Mouse (Mus musculus) lung, postnatal 4 days (tissue): Measurements from ENCODE around the gene Sall4.

Source experiments
- DNase-seq, 2 experiments: peaks; one replicate each; pipeline ENCODE4 v3.0.0; 2021

Gene Sall4

DNA sequence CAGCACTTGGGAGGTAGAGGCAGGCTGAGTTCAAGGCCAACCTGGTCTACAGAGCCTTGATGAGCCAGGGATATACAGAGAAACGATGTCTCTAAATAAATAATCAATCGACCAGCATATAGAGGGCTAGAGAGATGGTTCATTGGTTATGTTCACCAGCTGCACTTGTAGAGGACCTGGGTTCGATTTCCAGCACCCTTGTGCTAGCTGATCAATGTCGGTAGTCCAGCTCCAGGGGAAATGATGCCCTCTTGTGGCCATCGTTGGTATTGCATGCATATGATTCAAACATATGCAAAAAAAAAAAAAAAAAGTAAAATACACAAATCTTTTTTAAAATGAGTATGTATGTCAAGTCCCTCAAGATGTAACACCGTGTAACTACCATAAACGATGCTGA, 25.1 kb downstream of the Sall4 start:
- peak in 1 of 2 experiments; percentile 64 for DNase-seq

GRCm38 (mm10) chr2:168742059-168742627, 25.6 kb downstream of the Sall4 start, which contains the start of gene Atp9a:
Gene Atp9a (minus strand): TSS chr2:168742409.
- DNase-seq, result peak; percentile 70 to 81

DNA sequence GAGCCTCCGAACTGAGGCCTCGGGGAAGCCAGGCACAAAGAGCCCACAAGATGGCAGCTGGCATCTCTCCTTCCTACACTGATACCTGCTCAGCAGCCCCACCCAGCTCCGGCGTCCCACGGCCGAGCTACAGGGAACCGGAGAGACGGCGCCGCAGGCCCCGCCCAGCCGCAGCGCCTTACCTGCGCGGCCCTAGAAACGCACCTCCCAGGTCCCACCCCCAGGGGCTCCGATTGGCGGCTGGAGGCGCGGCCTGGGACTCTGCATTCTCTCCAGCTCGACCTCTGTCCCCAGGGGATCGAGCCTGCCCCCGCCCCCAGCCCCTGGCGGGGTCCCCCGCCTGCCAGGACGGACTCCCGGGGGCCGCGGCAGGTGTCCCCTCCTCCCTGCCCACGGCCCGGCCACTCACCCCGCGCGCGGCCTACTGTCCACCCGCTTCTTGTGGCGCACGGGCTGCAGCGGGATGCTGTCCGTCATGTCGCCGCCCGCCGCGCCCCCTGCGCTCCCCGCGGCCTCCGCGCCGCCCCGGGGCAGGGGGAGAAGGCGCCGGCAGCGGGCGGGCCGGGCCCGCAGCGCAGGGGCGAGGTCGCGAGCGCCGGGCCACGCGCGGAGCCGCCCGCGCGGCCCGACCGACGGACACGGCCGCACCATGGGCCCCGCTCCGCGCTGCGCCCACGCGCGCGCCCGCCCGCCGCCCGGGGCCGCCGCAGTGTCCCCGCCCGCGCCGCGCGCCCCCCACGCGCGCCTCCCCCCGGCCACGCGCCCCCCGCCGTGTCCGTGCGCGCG, 26.3 kb downstream of the Sall4 start:
- DNase-seq, result peak; percentile 82 to 92

DNA sequence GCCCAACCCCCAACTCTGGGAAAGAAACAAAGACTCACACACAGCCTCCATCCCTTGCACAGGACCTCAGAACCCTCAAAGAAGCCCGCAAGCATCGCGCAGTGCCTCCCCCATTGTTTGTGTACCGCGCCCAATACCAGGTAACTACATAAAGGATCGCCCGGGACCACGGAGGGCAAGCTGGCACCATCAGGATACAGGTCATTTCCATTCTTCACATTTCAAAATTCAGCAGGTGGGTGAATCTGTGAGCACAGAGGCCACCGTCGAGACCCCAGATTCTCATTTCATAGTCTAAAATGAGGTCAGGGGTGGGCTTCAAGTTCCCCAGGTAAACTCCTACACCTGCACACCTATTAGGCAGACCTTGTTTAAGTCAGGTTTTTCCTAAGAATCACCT, 27.2 kb downstream of the Sall4 start:
- no peak for DNase-seq

GRCm38 (mm10) chr2:168738854-168739253, 28.9 kb downstream of the Sall4 start:
- DNase-seq, result no peak

DNA sequence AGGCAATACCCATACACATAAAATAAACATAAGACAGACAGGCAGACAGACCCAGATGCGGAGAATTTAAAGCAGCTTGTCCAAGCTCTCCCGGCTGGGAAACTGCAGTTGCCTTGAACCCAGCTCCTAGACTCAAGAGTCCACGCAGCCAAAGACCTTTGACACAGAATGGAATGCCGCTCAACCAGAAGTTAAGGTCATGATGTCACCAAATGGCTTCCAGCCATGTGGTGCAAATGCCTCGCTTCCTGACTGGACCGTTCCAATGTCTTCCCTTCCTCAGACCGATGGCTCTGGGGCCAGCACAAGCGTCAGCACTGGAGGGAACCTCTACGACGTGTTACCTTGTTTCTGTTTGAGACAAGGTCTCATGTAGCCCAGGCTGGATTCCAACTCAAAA, 29.9 kb downstream of the Sall4 start:
- DNase-seq, result peak in 1 of 2 experiments; percentile 23

- peak; percentile 77 to 87 for DNase-seq
These were observed 33.7 kb downstream of the Sall4 start for GRCm38 (mm10) chr2:168734023-168734422.

- no peak for DNase-seq
These were observed 36.5 kb downstream of the Sall4 start for GRCm38 (mm10) chr2:168731258-168731657.

DNA sequence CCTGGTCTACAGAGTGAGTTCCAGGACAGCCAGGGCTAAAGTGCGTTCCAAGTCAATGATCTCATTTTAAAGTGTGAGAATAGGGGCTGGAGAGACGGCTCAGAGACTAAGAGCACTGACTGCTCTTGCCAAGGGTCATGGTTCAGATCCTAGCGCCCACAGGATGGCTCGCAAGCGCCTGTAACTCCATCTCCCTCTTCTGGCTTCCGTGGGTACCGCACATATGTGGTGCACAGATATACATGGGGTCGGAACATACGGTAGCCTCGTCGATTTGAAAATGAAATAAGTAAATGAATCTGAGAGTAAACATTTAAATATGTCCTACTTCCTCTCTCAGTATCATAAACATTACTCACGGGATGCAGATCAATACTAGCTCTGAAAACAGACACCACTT, 38.0 kb downstream of the Sall4 start:
- no peak for DNase-seq

GRCm38 (mm10) chr2:168728045-168728444, 39.7 kb downstream of the Sall4 start:
- no peak for DNase-seq

GRCm38 (mm10) chr2:168726007-168726406, 41.7 kb downstream of the Sall4 start:
- peak in 1 of 2 experiments; percentile 37 for DNase-seq

DNA sequence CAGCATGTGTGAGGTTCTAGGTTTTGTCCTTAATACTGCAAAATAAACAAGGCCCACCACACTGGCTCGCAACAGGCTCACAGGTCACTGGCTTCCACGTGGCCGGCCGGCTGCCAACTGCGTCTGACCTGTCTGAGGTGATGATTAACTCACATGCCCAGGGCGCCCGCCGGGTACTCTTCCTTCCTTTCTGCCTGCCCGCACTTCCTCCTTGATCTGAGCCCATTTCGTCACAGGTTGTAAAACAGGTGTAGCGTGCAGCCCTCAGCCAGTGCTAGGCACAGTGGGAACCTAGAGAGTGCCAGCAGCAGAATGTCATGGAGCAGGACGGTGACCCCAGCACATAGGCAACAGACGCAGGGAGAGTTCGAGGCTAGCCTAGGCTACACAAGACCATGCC, 46.4 kb downstream of the Sall4 start:
- DNase-seq, result peak; percentile 41 to 68

GRCm38 (mm10) chr2:168719742-168720141, 48.0 kb downstream of the Sall4 start:
- DNase-seq, result no peak

DNA sequence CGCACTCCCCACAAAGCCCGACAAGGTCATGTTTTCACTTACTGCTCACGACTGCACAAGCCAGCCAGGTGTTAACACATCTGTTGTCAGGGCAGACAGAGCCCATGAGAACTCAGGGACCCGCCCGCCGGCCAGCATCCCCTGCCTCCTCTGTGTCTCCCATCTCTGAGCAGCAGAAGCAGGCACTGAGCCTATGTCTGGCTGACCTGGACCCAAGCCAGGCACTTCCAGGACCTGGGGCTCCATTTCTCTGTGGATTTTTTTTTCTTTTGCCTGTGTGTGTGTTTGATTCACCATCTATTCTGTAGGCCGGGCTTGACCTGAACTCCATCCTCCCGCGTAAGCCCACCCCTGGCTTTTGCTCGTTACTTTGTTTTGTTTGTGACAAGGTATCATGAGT, 49.0 kb downstream of the Sall4 start:
- no peak for DNase-seq

DNA sequence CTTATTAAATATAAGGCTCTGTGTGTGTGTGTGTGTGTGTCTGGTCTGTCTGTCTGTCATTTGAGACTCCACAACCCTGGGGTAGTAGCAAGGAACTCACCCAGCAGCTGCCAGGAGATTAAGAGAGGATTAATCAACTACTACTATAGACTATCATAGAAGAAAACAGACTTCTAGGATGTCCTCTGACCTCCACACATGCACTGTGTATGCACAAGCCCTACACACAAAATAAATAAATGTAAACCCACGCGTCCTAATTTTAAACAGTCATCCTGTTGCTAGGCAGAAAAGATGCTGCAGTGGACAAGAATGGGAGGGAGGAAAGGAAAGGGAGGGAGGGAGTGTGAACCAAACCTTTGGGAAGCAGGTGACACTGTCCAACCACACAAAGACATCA, 49.5 kb downstream of the Sall4 start:
- DNase-seq, result no peak

DNA sequence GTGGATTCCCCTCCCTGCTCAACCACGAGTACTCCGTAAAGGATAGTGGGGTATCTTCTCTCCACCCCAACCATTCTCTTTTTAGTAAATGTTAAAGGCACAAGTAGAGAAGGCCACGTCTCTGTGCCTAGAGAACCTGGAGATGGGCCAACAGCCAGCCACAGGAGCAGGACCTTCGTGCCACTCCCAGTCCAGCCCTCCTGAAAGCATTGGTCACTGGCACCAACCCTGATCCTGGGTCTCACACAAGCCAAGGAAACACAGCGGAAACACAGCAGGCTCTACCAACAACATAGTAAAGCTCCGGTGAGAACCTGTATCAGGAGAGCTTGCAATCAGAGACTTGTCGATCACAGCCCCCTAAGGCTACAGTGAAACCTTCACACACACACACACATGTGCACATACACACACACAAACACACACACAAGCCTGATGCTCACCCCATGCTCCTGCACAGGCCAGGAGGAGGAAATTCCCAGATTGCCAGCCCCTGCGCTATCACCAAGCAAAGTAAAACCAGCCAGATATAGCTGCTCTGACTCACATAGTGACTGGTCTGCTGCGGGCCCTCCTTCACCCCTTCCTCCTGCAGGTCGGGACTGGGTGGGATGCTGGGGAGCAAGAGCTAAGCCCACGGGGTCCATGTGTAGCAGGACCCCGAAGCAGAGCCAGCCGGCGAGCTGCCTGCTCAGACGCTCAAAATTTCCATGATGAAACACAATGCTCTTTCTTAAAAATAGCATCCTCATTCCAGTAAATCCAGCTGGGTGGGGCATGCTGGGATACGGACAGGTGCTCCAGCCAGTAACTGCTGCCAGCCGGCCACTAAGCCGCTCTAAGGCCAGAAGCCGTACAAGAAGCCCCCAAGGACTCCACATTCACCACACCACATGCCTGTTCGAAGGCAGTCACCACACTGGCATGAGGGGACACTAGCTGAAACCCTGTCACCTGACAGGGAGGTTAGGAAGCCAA, 55.3 kb downstream of the Sall4 start:
- DNase-seq, result no peak

DNA sequence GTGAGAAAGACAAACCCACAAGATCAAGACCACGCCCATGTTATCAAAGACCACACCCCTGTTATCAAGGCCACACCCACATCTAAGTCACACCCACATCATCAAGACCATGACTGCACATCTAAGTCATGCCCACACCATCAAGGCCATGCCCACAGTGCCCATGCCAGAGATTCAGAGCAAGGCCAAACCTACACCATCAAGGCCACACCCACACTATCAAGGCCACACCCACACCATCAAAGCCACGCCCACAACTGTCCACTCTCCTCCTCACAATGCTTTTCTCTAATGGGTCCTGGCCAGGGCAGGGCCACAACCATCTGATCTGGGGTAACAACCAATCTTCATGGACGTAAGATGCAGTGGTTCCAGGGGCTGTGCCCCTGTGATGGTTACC, 56.8 kb downstream of the Sall4 start:
- no peak for DNase-seq

GRCm38 (mm10) chr2:168707766-168708165, 60.0 kb downstream of the Sall4 start:
- DNase-seq, result no peak

DNA sequence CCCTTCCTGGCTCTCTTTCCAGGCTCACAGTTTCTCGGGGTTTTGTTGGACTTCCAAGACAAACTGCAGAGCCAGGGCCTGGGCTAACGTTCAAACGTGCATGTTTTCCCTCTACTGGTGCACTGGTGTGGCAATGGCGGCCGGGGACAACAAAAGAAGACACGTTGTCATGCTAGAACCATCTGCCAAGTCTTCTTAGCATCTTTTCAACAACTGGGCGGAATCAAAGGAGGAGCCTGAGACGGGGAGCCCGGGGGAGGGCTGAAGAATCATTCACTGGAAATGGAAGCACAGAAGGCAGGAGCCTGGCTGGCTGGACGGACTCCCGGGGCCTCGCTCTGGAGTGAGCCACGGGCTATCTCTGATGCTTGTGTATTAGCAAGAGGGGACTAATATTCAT, 65.5 kb downstream of the Sall4 start:
- peak in 1 of 2 experiments; percentile 40 for DNase-seq
